Mouse (Mus musculus): ENCODE data around the gene Neurl2.
A peak's percentile ranks its signal among the peaks of the same experiment; 100 is the strongest.
"Not testable (repeated sequence)": the region's sequence is repeated elsewhere in the genome, so short reads cannot be mapped to it uniquely, and the experiment has no call there.

The Neurl2 gene

GRCm38 (mm10) chr2:164817206-164817605 is 16.1 kb downstream of the Neurl2 start:
- DNase-seq (ENCODE audit: low spot score in 2 of 2), result no peak

DNA sequence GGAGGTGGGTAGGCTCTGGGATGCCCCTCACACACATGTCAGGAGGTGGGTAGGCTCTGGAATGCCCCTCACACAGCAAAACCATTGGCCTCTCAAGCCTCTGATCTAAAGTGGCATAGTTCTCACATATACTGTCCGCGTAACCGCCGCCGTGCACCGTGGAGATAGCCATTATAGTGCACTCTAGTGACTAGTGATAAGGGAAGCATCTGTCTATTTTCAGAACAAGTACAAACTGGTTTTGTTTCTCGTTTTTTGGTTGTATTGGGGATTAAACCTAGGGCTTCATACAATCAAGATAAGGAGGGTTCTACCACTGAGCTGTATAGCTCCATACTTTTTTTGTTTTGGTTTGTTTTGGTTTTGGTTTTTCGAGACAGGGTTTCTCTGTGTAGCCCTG is 17.4 kb downstream of the Neurl2 start:
- no peak for DNase-seq (ENCODE audit: low spot score in 2 of 2)

- no peak for DNase-seq (ENCODE audit: low spot score in 2 of 2)
Observed at GRCm38 (mm10) chr2:164815348-164815747, 17.9 kb downstream of the Neurl2 start.

DNA sequence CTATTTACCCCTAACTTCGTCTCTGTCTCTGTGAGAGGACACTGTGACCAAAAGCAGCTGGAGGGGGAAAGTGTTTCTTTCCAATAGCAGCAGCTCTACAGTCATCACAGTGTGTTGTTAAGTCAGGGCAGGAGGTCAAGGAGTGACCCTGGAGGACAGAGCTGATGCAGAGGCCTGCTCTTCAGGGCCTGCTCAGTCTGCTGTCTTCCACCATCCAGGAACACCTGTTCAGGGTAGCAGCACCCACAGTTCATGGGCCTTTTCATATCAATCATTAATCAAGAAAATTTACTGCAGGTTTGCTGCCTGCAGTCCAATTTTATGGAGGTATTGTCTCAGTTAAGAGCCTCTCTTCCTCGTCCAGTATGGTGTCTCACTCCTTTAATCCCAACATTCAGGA is 19.7 kb downstream of the Neurl2 start:
- no peak for DNase-seq (ENCODE audit: low spot score in 2 of 2)

GRCm38 (mm10) chr2:164806614-164807013 is 26.6 kb downstream of the Neurl2 start:
- no peak for DNase-seq (ENCODE audit: low spot score in 2 of 2)

GRCm38 (mm10) chr2:164805332-164805718 is 27.9 kb downstream of the Neurl2 start:
- DNase-seq (ENCODE audit: low spot score in 2 of 2), result no peak

DNA sequence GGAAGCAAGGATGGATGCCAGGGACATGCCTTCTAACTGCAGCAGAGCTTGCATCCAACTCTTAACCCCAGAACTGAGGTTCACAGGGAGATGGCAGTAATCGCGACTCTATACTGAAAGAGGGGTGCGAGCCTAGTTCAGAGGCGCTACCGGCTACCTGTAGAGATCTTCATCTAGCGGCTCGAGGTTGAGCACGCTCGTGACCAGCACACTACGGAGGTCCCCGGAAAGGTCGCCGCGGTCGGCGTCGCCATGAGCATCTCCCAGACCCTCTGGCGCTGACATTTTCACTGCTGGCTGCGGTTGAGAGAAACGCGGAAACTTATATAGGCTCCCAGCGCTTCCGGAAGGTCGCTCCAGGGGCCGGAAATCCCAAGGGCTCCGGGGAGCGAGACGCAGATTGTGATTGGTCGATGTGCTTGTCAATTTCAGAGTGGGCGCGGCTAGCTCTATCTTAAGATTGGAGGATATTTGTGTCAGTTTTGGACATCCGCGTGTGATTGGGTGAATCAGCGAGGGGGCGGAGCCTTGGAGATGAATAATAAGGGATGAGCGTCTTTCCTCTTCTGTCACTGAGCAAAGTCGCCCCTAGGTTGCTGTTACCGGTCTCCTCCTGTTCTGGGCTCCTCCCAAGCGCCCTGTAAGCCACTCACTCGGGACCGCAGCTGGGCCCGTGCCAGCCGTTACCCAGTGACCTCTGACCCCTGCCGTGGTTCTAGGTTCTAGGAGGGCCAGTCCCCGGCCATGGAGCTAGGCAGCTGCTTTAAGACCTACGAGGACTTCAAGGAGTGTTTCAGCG is 28.5 kb downstream of the Neurl2 start, which contains the start of the genes Acot8 and Zswim3:
Gene Acot8 (minus strand): TSS at position 350 of the 799 bp plus-strand sequence.
Gene Zswim3 (plus strand): TSS at position 566 of the 799 bp plus-strand sequence.
- peak; percentile 96 to 97 for DNase-seq (ENCODE audit: low spot score in 2 of 2)

GRCm38 (mm10) chr2:164803921-164804313 is 29.3 kb downstream of the Neurl2 start:
- no peak for DNase-seq (ENCODE audit: low spot score in 2 of 2)

DNA sequence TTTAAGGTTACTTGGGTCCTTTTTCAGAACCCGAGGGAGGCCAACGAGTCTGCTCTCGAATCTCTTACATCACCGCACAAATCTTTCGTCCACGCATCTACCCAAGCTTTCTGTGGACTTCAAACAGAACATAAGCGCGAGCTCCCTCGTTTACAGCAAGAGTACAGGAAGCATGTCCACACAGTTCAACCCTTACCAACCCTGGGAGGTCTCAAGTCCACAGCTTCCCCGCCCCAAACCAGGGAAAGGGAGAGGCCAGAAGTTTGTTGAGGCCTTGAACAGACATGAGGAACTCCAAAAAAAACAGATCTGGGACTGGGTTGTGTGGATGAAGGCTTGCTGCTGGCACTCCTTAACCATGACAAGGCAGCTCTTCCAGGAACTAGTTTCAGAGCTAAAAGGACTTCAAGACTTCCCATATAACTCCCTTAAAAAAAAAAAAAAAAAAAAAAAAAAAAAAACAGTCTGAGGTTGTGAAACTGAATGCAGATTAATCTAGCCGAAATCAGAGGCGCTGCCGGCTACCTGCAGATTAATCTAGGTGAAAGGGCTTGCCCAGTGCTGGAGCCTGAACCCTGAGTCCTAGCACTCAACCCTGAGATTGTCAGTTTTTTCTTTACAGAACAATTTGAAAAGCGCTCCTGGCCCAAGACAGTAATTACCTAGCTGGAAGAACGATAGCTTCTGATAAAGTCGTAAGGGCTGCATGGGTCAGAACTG is 29.9 kb downstream of the Neurl2 start:
- DNase-seq (ENCODE audit: low spot score in 2 of 2), result no peak

- no peak for DNase-seq (ENCODE audit: low spot score in 2 of 2)
Observed at GRCm38 (mm10) chr2:164800252-164801004, 32.8 kb downstream of the Neurl2 start.

DNA sequence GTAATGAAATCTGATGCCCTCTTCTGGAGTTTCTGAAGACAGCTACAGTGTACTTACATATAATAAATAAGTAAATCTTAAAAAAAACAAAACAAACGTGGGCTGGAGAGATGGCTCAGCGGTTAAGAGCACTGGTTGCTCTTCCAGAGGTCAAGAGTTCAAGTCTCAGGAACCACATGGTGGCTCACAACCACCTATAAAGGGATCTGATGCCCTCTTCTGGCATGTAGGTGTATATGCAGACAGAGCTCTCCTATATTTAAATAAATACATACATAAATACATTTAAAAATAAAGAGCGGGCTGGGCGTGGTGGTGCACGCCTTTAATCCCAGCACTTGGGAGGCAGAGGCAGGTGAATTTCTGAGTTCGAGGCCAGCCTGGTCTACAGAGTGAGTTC is 34.7 kb downstream of the Neurl2 start:
- not testable (repeated sequence) for DNase-seq (ENCODE audit: low spot score in 2 of 2)

GRCm38 (mm10) chr2:164795868-164796267 is 37.4 kb downstream of the Neurl2 start:
- DNase-seq (ENCODE audit: low spot score in 2 of 2), result no peak

- peak; percentile 71 to 74 for DNase-seq (ENCODE audit: low spot score in 2 of 2)
Observed at GRCm38 (mm10) chr2:164794293-164794692, 39.0 kb downstream of the Neurl2 start.

GRCm38 (mm10) chr2:164793772-164794171 is 39.5 kb downstream of the Neurl2 start:
- DNase-seq (ENCODE audit: low spot score in 2 of 2), result no peak

- no peak for DNase-seq (ENCODE audit: low spot score in 2 of 2)
Observed at GRCm38 (mm10) chr2:164793236-164793635, 40.0 kb downstream of the Neurl2 start.

DNA sequence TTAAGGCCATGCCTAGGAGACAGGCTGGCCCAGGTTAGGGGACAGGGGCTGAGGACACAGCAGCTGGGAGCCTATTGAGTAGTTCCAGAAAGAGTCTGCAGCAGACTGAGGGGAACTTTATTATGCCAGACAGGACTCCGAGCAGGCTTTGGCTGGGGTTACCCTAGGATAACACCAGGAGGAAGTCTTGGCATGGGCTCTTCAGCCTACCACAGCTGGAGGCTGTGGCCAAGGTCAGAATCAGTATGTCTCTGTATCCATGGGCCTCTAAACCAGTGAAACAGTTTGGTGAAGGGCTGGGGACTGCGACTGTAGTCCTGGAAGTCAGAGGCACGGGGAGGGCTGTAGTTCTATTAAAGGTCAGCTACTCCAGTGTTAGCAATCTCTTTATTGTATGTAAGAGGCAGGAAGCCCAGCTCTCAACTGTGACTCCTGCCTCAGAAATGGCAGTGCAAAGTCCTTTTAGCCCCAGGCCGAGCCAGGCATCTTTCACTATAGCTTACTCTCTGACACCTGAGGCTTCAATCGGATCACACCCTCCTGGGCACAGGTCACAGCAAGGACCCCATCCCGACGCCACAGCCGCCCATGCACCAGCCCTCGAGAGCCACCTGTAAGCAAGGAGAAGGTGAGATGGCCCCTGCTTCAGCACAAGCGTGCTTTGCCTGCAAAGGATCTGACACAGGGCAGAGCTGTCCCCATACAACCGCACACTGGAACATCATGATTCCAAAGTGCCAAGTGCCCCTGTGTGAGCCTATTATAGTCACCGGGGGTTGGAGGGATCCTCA is 40.7 kb downstream of the Neurl2 start:
- no peak for DNase-seq (ENCODE audit: low spot score in 2 of 2)

GRCm38 (mm10) chr2:164791841-164792261 is 41.4 kb downstream of the Neurl2 start:
- no peak for DNase-seq (ENCODE audit: low spot score in 2 of 2)

- no peak for DNase-seq (ENCODE audit: low spot score in 2 of 2)
Observed at GRCm38 (mm10) chr2:164790451-164790850, 42.8 kb downstream of the Neurl2 start.

GRCm38 (mm10) chr2:164788411-164788810 is 44.8 kb downstream of the Neurl2 start:
- no peak for DNase-seq (ENCODE audit: low spot score in 2 of 2)

- DNase-seq (ENCODE audit: low spot score in 2 of 2), result no peak
Observed at GRCm38 (mm10) chr2:164787779-164788178, 45.5 kb downstream of the Neurl2 start.

DNA sequence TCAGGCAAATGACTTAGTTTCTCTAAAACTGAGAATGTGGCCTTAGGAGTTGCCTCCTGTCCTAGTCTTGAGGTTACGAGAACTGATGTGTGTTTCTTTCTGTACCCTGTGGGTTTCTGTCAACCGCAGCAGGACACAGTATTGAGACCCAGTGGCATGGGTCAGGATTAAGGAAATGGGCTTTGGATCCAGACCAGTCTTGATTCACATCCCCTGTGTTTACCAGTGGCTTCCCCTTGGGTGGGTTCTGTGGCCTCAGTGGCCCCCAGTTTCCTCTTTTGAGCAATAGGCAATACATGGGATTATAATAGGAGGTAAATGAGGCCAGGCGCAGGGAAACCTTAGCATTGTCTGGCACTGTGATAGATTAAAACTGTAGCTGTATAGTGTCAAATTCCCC is 46.2 kb downstream of the Neurl2 start:
- no peak for DNase-seq (ENCODE audit: low spot score in 2 of 2)
